Mouse (Mus musculus) stomach, postnatal 0 days (tissue): ENCODE data around the gene Aldh5a1. TPM values are rescaled to one million over a fixed set of nuclear protein-coding genes. Genes with fewer than 3 reads are reported as not detected.

Experiments used
- ATAC-seq: fragments of 200-750 bp; cut with Nextera tagmentation; 2 replicates; pipeline ENCODE4 v1.8.0; 2017; ENCODE audit not compliant: low FRiP score, low TSS enrichment
- DNase-seq: peaks from one replicate; pipeline ENCODE4 v3.0.0-alpha.2; 2016; ENCODE audit warnings: low spot score
- H3K27ac ChIP-seq: fragments of 300-500 bp; sonication (generic); replicated peaks from 2 replicates; pipeline ENCODE4 v1.5.1; 2014; ENCODE audit warnings: mild to moderate bottlenecking, control low read depth
- H3K27me3 ChIP-seq: fragments of 300-500 bp; sonication (generic); 2 replicates; pipeline ENCODE4 v1.6.1; 2014; ENCODE audit warnings: low read length; ENCODE audit not compliant: control insufficient read depth, insufficient read depth
- H3K36me3 ChIP-seq: fragments of 300-500 bp; sonication (generic); 2 replicates; pipeline ENCODE4 v1.6.1; 2014; ENCODE audit warnings: low read length, mixed read lengths; ENCODE audit not compliant: control insufficient read depth, insufficient read depth
- H3K4me1 ChIP-seq: fragments of 300-500 bp; sonication (generic); replicated peaks from 2 replicates; pipeline ENCODE4 v1.6.1; 2014; ENCODE audit warnings: antibody characterized with exemption; ENCODE audit not compliant: control insufficient read depth, insufficient read depth
- H3K4me2 ChIP-seq: fragments of 300-500 bp; sonication (generic); replicated peaks from 2 replicates; pipeline ENCODE4 v1.6.1; 2014; ENCODE audit warnings: low read depth, mild to moderate bottlenecking, control low read depth, moderate library complexity
- H3K4me3 ChIP-seq: fragments of 300-500 bp; sonication (generic); 2 replicates; pipeline ENCODE4 v1.5.1; 2014; ENCODE audit warnings: low read depth, low read length, control low read depth
- H3K9ac ChIP-seq: fragments of 300-500 bp; sonication (generic); 2 replicates; pipeline ENCODE4 v1.6.1; 2014; ENCODE audit warnings: mild to moderate bottlenecking, low read length, control low read depth, mixed read lengths
- H3K9me3 ChIP-seq: fragments of 300-500 bp; sonication (generic); 2 replicates; pipeline ENCODE4 v1.6.1; 2016; ENCODE audit warnings: low read length; ENCODE audit not compliant: control insufficient read depth
- CTCF ChIP-seq: IDR thresholded peaks from 2 replicates; pipeline ENCODE4 v1.5.1; 2016; ENCODE audit warnings: antibody characterized with exemption, low read depth, mild to moderate bottlenecking, moderate library complexity
- EP300 ChIP-seq: optimal IDR thresholded peaks from 2 replicates; pipeline ENCODE3; 2016; ENCODE audit warnings: antibody characterized with exemption
- WGBS: fragments of 180-500 bp; shearing (Covaris S2); extraction: QIAGEN DNeasy Blood & Tissue Kit; methylation state at CpG from one replicate; pipeline ENCODE4 v1.1.7; 2014; 5-methylcytosine and 5-hydroxymethylcytosine counted together
- polyA plus RNA-seq: library from polyadenylated mRNA; unstranded; fragments of >200 nt; fragmentation: Nextera tagmentation; extraction: Ambion mirVana; gene quantifications from 2 replicates; pipeline ENCODE4 v1.2.1, GENCODE M21; 2015

Aldh5a1 gene
- polyA plus RNA-seq, 1 experiment from 2014 or later, result 6.1 TPM

GRCm38 (mm10) chr13:24955091-24955490, 17.6 kb upstream of the Aldh5a1 start:
- TF ChIP-seq CTCF, result no peak
- no peak for TF ChIP-seq EP300
- Histone ChIP-seq H3K9me3 (no peaks in the 10 kb centered on the region), H3K4me3 (no peak overlapping the region), H3K27me3 (no peaks in the 10 kb centered on the region), H3K9ac (no peak overlapping the region), H3K27ac (no peak overlapping the region), H3K36me3 (no peaks in the 10 kb centered on the region), H3K4me1 (no peaks in the 10 kb centered on the region), H3K4me2 (no peak overlapping the region)
- ATAC-seq (no peak), DNase-seq (no peak)
- WGBS, result 37% methylated on average over 11 of the region's 11 CpGs

GRCm38 (mm10) chr13:24952659-24953058, 15.2 kb upstream of the Aldh5a1 start:
- no peak for TF ChIP-seq CTCF
- no peak for TF ChIP-seq EP300
- WGBS, result 57% methylated on average over 7 of the region's 7 CpGs
- Histone ChIP-seq H3K27ac (no peak overlapping the region), H3K4me3 (no peak overlapping the region), H3K36me3 (no peaks in the 10 kb centered on the region), H3K9me3 (no peaks in the 10 kb centered on the region), H3K9ac (no peak overlapping the region), H3K4me1 (no peaks in the 10 kb centered on the region), H3K27me3 (no peaks in the 10 kb centered on the region), H3K4me2 (no peak overlapping the region)
- ATAC-seq, result no peak
- no peak for DNase-seq

GRCm38 (mm10) chr13:24948870-24949269, 11.4 kb upstream of the Aldh5a1 start:
- DNase-seq, result no peak
- no peak overlapping the region for H3K4me2 ChIP-seq
- H3K9me3 ChIP-seq, result no peaks in the 10 kb centered on the region
- no peak overlapping the region for H3K27ac ChIP-seq
- 81% methylated on average over 6 of the region's 6 CpGs for WGBS
- H3K27me3 ChIP-seq, result no peaks in the 10 kb centered on the region
- H3K4me3 ChIP-seq, result no peak overlapping the region
- H3K36me3 ChIP-seq, result no peaks in the 10 kb centered on the region
- TF ChIP-seq CTCF (no peak), EP300 (no peak)
- H3K9ac ChIP-seq, result no peak overlapping the region
- no peaks in the 10 kb centered on the region for H3K4me1 ChIP-seq
- no peak for ATAC-seq

GRCm38 (mm10) chr13:24947158-24947557, 9.7 kb upstream of the Aldh5a1 start:
- WGBS, result 55% methylated on average over 5 of the region's 5 CpGs
- Histone ChIP-seq H3K9me3 (no peaks in the 10 kb centered on the region), H3K9ac (no peak overlapping the region), H3K27ac (no peak overlapping the region), H3K36me3 (no peaks in the 10 kb centered on the region), H3K4me3 (no peak overlapping the region), H3K27me3 (no peaks in the 10 kb centered on the region), H3K4me2 (no peak overlapping the region), H3K4me1 (no peaks in the 10 kb centered on the region)
- no peak for TF ChIP-seq CTCF
- TF ChIP-seq EP300, result no peak
- DNase-seq (no peak), ATAC-seq (no peak)

- H3K4me3 ChIP-seq, result no peak overlapping the region
- H3K4me1 ChIP-seq, result no peaks in the 10 kb centered on the region
- TF ChIP-seq EP300, result no peak
- TF ChIP-seq CTCF, result no peak
- no peaks in the 10 kb centered on the region for H3K9me3 ChIP-seq
- DNase-seq (no peak), ATAC-seq (peak; percentile 26; the same call in 1 of the 2 replicates)
- H3K9ac ChIP-seq, result no peak overlapping the region
- no peak overlapping the region for H3K27ac ChIP-seq
- WGBS, result 19% methylated on average over 4 of the region's 4 CpGs
- H3K4me2 ChIP-seq, result no peak overlapping the region
- no peaks in the 10 kb centered on the region for H3K27me3 ChIP-seq
- no peaks in the 10 kb centered on the region for H3K36me3 ChIP-seq
Measured at GRCm38 (mm10) chr13:24945567-24945966, 8.1 kb upstream of the Aldh5a1 start.

GRCm38 (mm10) chr13:24943303-24943702, 5.8 kb upstream of the Aldh5a1 start:
- ATAC-seq, result no peak
- H3K27me3 ChIP-seq, result no peaks in the 10 kb centered on the region
- H3K36me3 ChIP-seq, result no peaks in the 10 kb centered on the region
- no peak for DNase-seq
- no peak overlapping the region for H3K4me2 ChIP-seq
- no peak overlapping the region for H3K4me3 ChIP-seq
- TF ChIP-seq CTCF (no peak), EP300 (no peak)
- H3K9ac ChIP-seq, result no peak overlapping the region
- no peaks in the 10 kb centered on the region for H3K9me3 ChIP-seq
- H3K27ac ChIP-seq, result no peak overlapping the region
- H3K4me1 ChIP-seq, result no peaks in the 10 kb centered on the region
- 59% methylated on average over 8 of the region's 8 CpGs for WGBS
